Mouse (Mus musculus): ENCODE results near the gene Gse1. TPM values are rescaled to one million over a fixed set of nuclear protein-coding genes. Genes with fewer than 3 reads are reported as not detected.

The Gse1 gene
- polyA plus RNA-seq, 1 experiment from 2014 or later = 22.2 TPM

GRCm38 (mm10) chr8:120591587-120592292 lies 363.5 kb downstream of the Gse1 start:
- Histone ChIP-seq H3K9me3 (ENCODE audit: control insufficient read depth, low read length) (no peaks in the 10 kb centered on the region), H3K4me1 (replicated peaks; ENCODE audit: control insufficient read depth, insufficient read depth, low read length) (peaks cover 10% of the 10 kb centered on the region), H3K4me2 (ENCODE audit: low read depth, low read length, severe bottlenecking) (no peak overlapping the region), H3K9ac (ENCODE audit: low read length) (no peak overlapping the region), H3K27me3 (ENCODE audit: control insufficient read depth, insufficient read depth, low read length) (no peaks in the 10 kb centered on the region), H3K27ac (ENCODE audit: low read depth, low read length) (no peak overlapping the region), H3K4me3 (ENCODE audit: low read depth, low read length) (no peak overlapping the region), H3K36me3 (ENCODE audit: control insufficient read depth, insufficient read depth, low read length) (no peaks in the 10 kb centered on the region)
- ATAC-seq (replicated peaks; ENCODE audit: low FRiP score) (no peak), DNase-seq (ENCODE audit: low spot score) (no peak)
- 81% methylated on average over 10 of the region's 10 CpGs for WGBS

- Histone ChIP-seq H3K4me1 (replicated peaks; ENCODE audit: control insufficient read depth, insufficient read depth, low read length) (peaks cover 8% of the 10 kb centered on the region), H3K4me2 (ENCODE audit: low read depth, low read length, severe bottlenecking) (no peak overlapping the region), H3K27ac (ENCODE audit: low read depth, low read length) (no peak overlapping the region), H3K9ac (ENCODE audit: low read length) (no peak overlapping the region), H3K9me3 (ENCODE audit: control insufficient read depth, low read length) (no peaks in the 10 kb centered on the region), H3K27me3 (ENCODE audit: control insufficient read depth, insufficient read depth, low read length) (peaks cover 2% of the 10 kb centered on the region; the same call in 1 of the 2 replicates), H3K36me3 (ENCODE audit: control insufficient read depth, insufficient read depth, low read length) (no peaks in the 10 kb centered on the region), H3K4me3 (ENCODE audit: low read depth, low read length) (no peak overlapping the region)
- WGBS = 86% methylated on average over 5 of the region's 5 CpGs
- no peak for ATAC-seq (replicated peaks; ENCODE audit: low FRiP score)
- DNase-seq (ENCODE audit: low spot score) = no peak
These were observed 366.3 kb downstream of the Gse1 start for GRCm38 (mm10) chr8:120594571-120594970.

- no peak overlapping the region for H3K4me2 ChIP-seq (ENCODE audit: low read depth, low read length, severe bottlenecking)
- 10% methylated on average over 5 of the region's 5 CpGs for WGBS
- DNase-seq (ENCODE audit: low spot score) (peak; percentile 82), ATAC-seq (replicated peaks; ENCODE audit: low FRiP score) (no peak)
- H3K27ac ChIP-seq (ENCODE audit: low read depth, low read length) = no peak overlapping the region
- no peaks in the 10 kb centered on the region for H3K36me3 ChIP-seq (ENCODE audit: control insufficient read depth, insufficient read depth, low read length)
- peaks cover 3% of the 10 kb centered on the region; the same call in 1 of the 2 replicates for H3K4me1 ChIP-seq (replicated peaks; ENCODE audit: control insufficient read depth, insufficient read depth, low read length)
- peaks cover 2% of the 10 kb centered on the region; the same call in 1 of the 2 replicates for H3K27me3 ChIP-seq (ENCODE audit: control insufficient read depth, insufficient read depth, low read length)
- no peak overlapping the region for H3K9ac ChIP-seq (ENCODE audit: low read length)
- H3K9me3 ChIP-seq (ENCODE audit: control insufficient read depth, low read length) = no peaks in the 10 kb centered on the region
- no peak overlapping the region for H3K4me3 ChIP-seq (ENCODE audit: low read depth, low read length)
These were observed 367.7 kb downstream of the Gse1 start for GRCm38 (mm10) chr8:120595963-120596362.

GRCm38 (mm10) chr8:120598579-120598978 lies 370.3 kb downstream of the Gse1 start:
- Histone ChIP-seq H3K9ac (ENCODE audit: low read length) (no peak overlapping the region), H3K27me3 (ENCODE audit: control insufficient read depth, insufficient read depth, low read length) (peaks cover 2% of the 10 kb centered on the region; the same call in 1 of the 2 replicates), H3K4me1 (replicated peaks; ENCODE audit: control insufficient read depth, insufficient read depth, low read length) (no peaks in the 10 kb centered on the region), H3K4me2 (ENCODE audit: low read depth, low read length, severe bottlenecking) (no peak overlapping the region), H3K36me3 (ENCODE audit: control insufficient read depth, insufficient read depth, low read length) (no peaks in the 10 kb centered on the region), H3K4me3 (ENCODE audit: low read depth, low read length) (no peak overlapping the region), H3K27ac (ENCODE audit: low read depth, low read length) (no peak overlapping the region), H3K9me3 (ENCODE audit: control insufficient read depth, low read length) (no peaks in the 10 kb centered on the region)
- 30% methylated on average over 24 of the region's 24 CpGs for WGBS
- ATAC-seq (replicated peaks; ENCODE audit: low FRiP score) (no peak), DNase-seq (ENCODE audit: low spot score) (no peak)

- Histone ChIP-seq H3K4me1 (replicated peaks; ENCODE audit: control insufficient read depth, insufficient read depth, low read length) (no peaks in the 10 kb centered on the region), H3K4me3 (ENCODE audit: low read depth, low read length) (no peak overlapping the region), H3K27ac (ENCODE audit: low read depth, low read length) (no peak overlapping the region), H3K36me3 (ENCODE audit: control insufficient read depth, insufficient read depth, low read length) (no peaks in the 10 kb centered on the region), H3K9ac (ENCODE audit: low read length) (no peak overlapping the region), H3K4me2 (ENCODE audit: low read depth, low read length, severe bottlenecking) (no peak overlapping the region), H3K27me3 (ENCODE audit: control insufficient read depth, insufficient read depth, low read length) (peaks cover 2% of the 10 kb centered on the region; the same call in 1 of the 2 replicates), H3K9me3 (ENCODE audit: control insufficient read depth, low read length) (no peaks in the 10 kb centered on the region)
- ATAC-seq (replicated peaks; ENCODE audit: low FRiP score) (no peak), DNase-seq (ENCODE audit: low spot score) (peak; percentile 82)
- 50% methylated on average over 7 of the region's 7 CpGs for WGBS
These were observed 371.2 kb downstream of the Gse1 start for GRCm38 (mm10) chr8:120599504-120599903.

GRCm38 (mm10) chr8:120602672-120603071 lies 374.4 kb downstream of the Gse1 start:
- no peak for DNase-seq (ENCODE audit: low spot score)
- 39% methylated on average over 6 of the region's 6 CpGs for WGBS
- Histone ChIP-seq H3K4me2 (ENCODE audit: low read depth, low read length, severe bottlenecking) (no peak overlapping the region), H3K27ac (ENCODE audit: low read depth, low read length) (no peak overlapping the region), H3K4me3 (ENCODE audit: low read depth, low read length) (no peak overlapping the region), H3K4me1 (replicated peaks; ENCODE audit: control insufficient read depth, insufficient read depth, low read length) (no peaks in the 10 kb centered on the region; the same call in 1 of the 2 replicates), H3K27me3 (ENCODE audit: control insufficient read depth, insufficient read depth, low read length) (peaks cover 2% of the 10 kb centered on the region; the same call in 1 of the 2 replicates), H3K36me3 (ENCODE audit: control insufficient read depth, insufficient read depth, low read length) (no peaks in the 10 kb centered on the region), H3K9me3 (ENCODE audit: control insufficient read depth, low read length) (no peaks in the 10 kb centered on the region), H3K9ac (ENCODE audit: low read length) (no peak overlapping the region)
- peak; percentile 59; the same call in 1 of the 2 replicates for ATAC-seq (replicated peaks; ENCODE audit: low FRiP score)

- Histone ChIP-seq H3K4me2 (ENCODE audit: low read depth, low read length, severe bottlenecking) (no peak overlapping the region), H3K27me3 (ENCODE audit: control insufficient read depth, insufficient read depth, low read length) (no peaks in the 10 kb centered on the region), H3K4me3 (ENCODE audit: low read depth, low read length) (no peak overlapping the region), H3K4me1 (replicated peaks; ENCODE audit: control insufficient read depth, insufficient read depth, low read length) (no peaks in the 10 kb centered on the region; the same call in 1 of the 2 replicates), H3K9ac (ENCODE audit: low read length) (no peak overlapping the region), H3K36me3 (ENCODE audit: control insufficient read depth, insufficient read depth, low read length) (no peaks in the 10 kb centered on the region), H3K27ac (ENCODE audit: low read depth, low read length) (no peak overlapping the region), H3K9me3 (ENCODE audit: control insufficient read depth, low read length) (no peaks in the 10 kb centered on the region)
- DNase-seq (ENCODE audit: low spot score) (no peak), ATAC-seq (replicated peaks; ENCODE audit: low FRiP score) (0 out of 2 replicates have a peak, but pooled peaks have one; percentile 30)
- 82% methylated on average over 9 of the region's 9 CpGs for WGBS
These were observed 379.2 kb downstream of the Gse1 start for GRCm38 (mm10) chr8:120607460-120607859.

GRCm38 (mm10) chr8:120607885-120608284 lies 379.6 kb downstream of the Gse1 start:
- no peak overlapping the region for H3K4me2 ChIP-seq (ENCODE audit: low read depth, low read length, severe bottlenecking)
- ATAC-seq (replicated peaks; ENCODE audit: low FRiP score) (0 out of 2 replicates have a peak, but pooled peaks have one; percentile 58), DNase-seq (ENCODE audit: low spot score) (peak; percentile 87)
- no peaks in the 10 kb centered on the region for H3K9me3 ChIP-seq (ENCODE audit: control insufficient read depth, low read length)
- no peak overlapping the region for H3K9ac ChIP-seq (ENCODE audit: low read length)
- 15% methylated on average over 7 of the region's 7 CpGs for WGBS
- H3K27ac ChIP-seq (ENCODE audit: low read depth, low read length) = no peak overlapping the region
- H3K4me1 ChIP-seq (replicated peaks; ENCODE audit: control insufficient read depth, insufficient read depth, low read length) = no peaks in the 10 kb centered on the region; the same call in 1 of the 2 replicates
- H3K27me3 ChIP-seq (ENCODE audit: control insufficient read depth, insufficient read depth, low read length) = no peaks in the 10 kb centered on the region
- no peaks in the 10 kb centered on the region for H3K36me3 ChIP-seq (ENCODE audit: control insufficient read depth, insufficient read depth, low read length)
- no peak overlapping the region for H3K4me3 ChIP-seq (ENCODE audit: low read depth, low read length)

GRCm38 (mm10) chr8:120610824-120611223 lies 382.6 kb downstream of the Gse1 start:
- Histone ChIP-seq H3K4me3 (ENCODE audit: low read depth, low read length) (no peak overlapping the region), H3K9ac (ENCODE audit: low read length) (no peak overlapping the region), H3K4me1 (replicated peaks; ENCODE audit: control insufficient read depth, insufficient read depth, low read length) (no peaks in the 10 kb centered on the region; the same call in 1 of the 2 replicates), H3K36me3 (ENCODE audit: control insufficient read depth, insufficient read depth, low read length) (no peaks in the 10 kb centered on the region), H3K9me3 (ENCODE audit: control insufficient read depth, low read length) (no peaks in the 10 kb centered on the region), H3K27me3 (ENCODE audit: control insufficient read depth, insufficient read depth, low read length) (no peaks in the 10 kb centered on the region), H3K27ac (ENCODE audit: low read depth, low read length) (no peak overlapping the region), H3K4me2 (ENCODE audit: low read depth, low read length, severe bottlenecking) (no peak overlapping the region)
- no peak for ATAC-seq (replicated peaks; ENCODE audit: low FRiP score)
- WGBS = 93% methylated on average over 6 of the region's 6 CpGs
- DNase-seq (ENCODE audit: low spot score) = no peak
